Mouse (Mus musculus) olfactory bulb, adult 2 months (tissue): ENCODE data around the gene Chchd6. TPM values are rescaled to one million over a fixed set of nuclear protein-coding genes. Genes with fewer than 3 reads are reported as not detected.

Experiments used
- H3K27ac ChIP-seq: fragments of 200-500 bp; 2 replicates; pipeline ENCODE4 v1.5.1; 2012; ENCODE audit warnings: low read depth, low read length; ENCODE audit not compliant: insufficient read depth
- H3K4me1 ChIP-seq: fragments of 200-500 bp; 2 replicates; pipeline ENCODE4 v1.6.1; 2012; ENCODE audit warnings: low read length; ENCODE audit not compliant: control insufficient read depth, insufficient read depth
- H3K4me3 ChIP-seq: fragments of 200-500 bp; 2 replicates; pipeline ENCODE4 v1.5.1; 2012; ENCODE audit warnings: mild to moderate bottlenecking, low read depth, low read length, moderate library complexity; ENCODE audit not compliant: insufficient read depth
- CTCF ChIP-seq: fragments of 200-500 bp; IDR thresholded peaks from 2 replicates; pipeline ENCODE4 v1.5.1; 2012; ENCODE audit warnings: low read depth, mild to moderate bottlenecking, low read length, moderate library complexity; ENCODE audit not compliant: insufficient read depth
- POLR2A ChIP-seq: fragments of 200-500 bp; IDR thresholded peaks from 2 replicates; pipeline ENCODE4 v1.6.1; 2012; ENCODE audit warnings: mild to moderate bottlenecking, low read depth, low read length, moderate library complexity; ENCODE audit not compliant: insufficient read depth
- WGBS: fragments of 180-500 bp; shearing (Covaris S2); methylation state at CpG from one replicate; pipeline ENCODE4 v1.1.7; 2018; 5-methylcytosine and 5-hydroxymethylcytosine counted together
- polyA plus RNA-seq: library from polyadenylated mRNA; stranded (reverse); fragments of >200 nt; gene quantifications from 2 replicates; pipeline ENCODE4 v1.2.4, GENCODE M21; 2012; ENCODE audit warnings: low replicate concordance; ENCODE audit not compliant: missing spikeins, insufficient read depth, insufficient read length

Chchd6 gene
- polyA plus RNA-seq, 1 experiment = not detected

GRCm38 (mm10) chr6:89393820-89394219 lies 201.6 kb downstream of the Chchd6 start:
- TF ChIP-seq CTCF (no peak), POLR2A (no peak)
- Histone ChIP-seq H3K4me3 (no peak overlapping the region), H3K27ac (no peak overlapping the region), H3K4me1 (no peaks in the 10 kb centered on the region)
- WGBS = 77% methylated on average over 2 of the region's 2 CpGs

GRCm38 (mm10) chr6:89392213-89392612 lies 203.2 kb downstream of the Chchd6 start:
- Histone ChIP-seq H3K4me1 (no peaks in the 10 kb centered on the region), H3K27ac (no peak overlapping the region), H3K4me3 (no peak overlapping the region)
- TF ChIP-seq CTCF (no peak), POLR2A (no peak)
- whole genome bisulfite sequencing = 95% methylated on average over 2 of the region's 2 CpGs

- Histone ChIP-seq H3K27ac (no peak overlapping the region), H3K4me1 (no peaks in the 10 kb centered on the region), H3K4me3 (no peak overlapping the region)
- WGBS = 83% methylated on average over 7 of the region's 7 CpGs
- TF ChIP-seq POLR2A (no peak), CTCF (no peak)
These were observed 205.7 kb downstream of the Chchd6 start for GRCm38 (mm10) chr6:89389771-89390170.

GRCm38 (mm10) chr6:89386956-89387355 lies 208.5 kb downstream of the Chchd6 start:
- 72% methylated on average over 1 of the region's 1 CpGs for WGBS
- TF ChIP-seq POLR2A (no peak), CTCF (no peak)
- Histone ChIP-seq H3K27ac (no peak overlapping the region), H3K4me3 (no peak overlapping the region), H3K4me1 (no peaks in the 10 kb centered on the region)

GRCm38 (mm10) chr6:89384699-89385098 lies 210.8 kb downstream of the Chchd6 start:
- WGBS = 98% methylated on average over 2 of the region's 2 CpGs
- no peak overlapping the region for H3K27ac ChIP-seq
- no peak for TF ChIP-seq POLR2A
- TF ChIP-seq CTCF = no peak

GRCm38 (mm10) chr6:89381851-89382250 lies 213.6 kb downstream of the Chchd6 start:
- TF ChIP-seq CTCF = no peak
- TF ChIP-seq POLR2A = no peak
- 80% methylated on average over 5 of the region's 5 CpGs for WGBS
- no peak overlapping the region for H3K4me3 ChIP-seq
- H3K27ac ChIP-seq = no peak overlapping the region
- peaks cover 10% of the 10 kb centered on the region for H3K4me1 ChIP-seq

More at GRCm38 (mm10) chr6:89384699-89385098, 210.8 kb downstream of the Chchd6 start:
- Histone ChIP-seq H3K4me3 (no peak overlapping the region), H3K4me1 (peaks cover 4% of the 10 kb centered on the region; the same call in 1 of the 2 replicates)

- 73% methylated on average over 3 of the region's 3 CpGs for WGBS
- Histone ChIP-seq H3K27ac (no peak overlapping the region), H3K4me3 (no peak overlapping the region), H3K4me1 (peaks cover 10% of the 10 kb centered on the region)
- TF ChIP-seq CTCF = no peak
- no peak for TF ChIP-seq POLR2A
These were observed 214.3 kb downstream of the Chchd6 start for GRCm38 (mm10) chr6:89381172-89381571.

GRCm38 (mm10) chr6:89380751-89381150 lies 214.7 kb downstream of the Chchd6 start:
- Histone ChIP-seq H3K4me1 (peaks cover 10% of the 10 kb centered on the region), H3K4me3 (no peak overlapping the region), H3K27ac (no peak overlapping the region)
- 64% methylated on average over 3 of the region's 3 CpGs for WGBS
- TF ChIP-seq POLR2A = no peak

GRCm38 (mm10) chr6:89378264-89378663 lies 217.2 kb downstream of the Chchd6 start:
- Histone ChIP-seq H3K4me1 (peaks cover 10% of the 10 kb centered on the region), H3K4me3 (no peak overlapping the region), H3K27ac (no peak overlapping the region)
- TF ChIP-seq POLR2A (no peak), CTCF (no peak)
- WGBS = 46% methylated on average over 2 of the region's 2 CpGs

- no peak overlapping the region for H3K27ac ChIP-seq
- no peak overlapping the region for H3K4me3 ChIP-seq
- H3K4me1 ChIP-seq = no peaks in the 10 kb centered on the region
- TF ChIP-seq CTCF (no peak), POLR2A (no peak)
These were observed 226.6 kb downstream of the Chchd6 start for GRCm38 (mm10) chr6:89368812-89369211.
